Mouse (Mus musculus): Measurements from ENCODE around the gene Gpam. TPM values are rescaled to one million over a fixed set of nuclear protein-coding genes. Genes with fewer than 3 reads are reported as not detected.

Gpam gene
- total RNA-seq, 4 experiments from 2014 or later = 170 to 216 (median 189) TPM

DNA sequence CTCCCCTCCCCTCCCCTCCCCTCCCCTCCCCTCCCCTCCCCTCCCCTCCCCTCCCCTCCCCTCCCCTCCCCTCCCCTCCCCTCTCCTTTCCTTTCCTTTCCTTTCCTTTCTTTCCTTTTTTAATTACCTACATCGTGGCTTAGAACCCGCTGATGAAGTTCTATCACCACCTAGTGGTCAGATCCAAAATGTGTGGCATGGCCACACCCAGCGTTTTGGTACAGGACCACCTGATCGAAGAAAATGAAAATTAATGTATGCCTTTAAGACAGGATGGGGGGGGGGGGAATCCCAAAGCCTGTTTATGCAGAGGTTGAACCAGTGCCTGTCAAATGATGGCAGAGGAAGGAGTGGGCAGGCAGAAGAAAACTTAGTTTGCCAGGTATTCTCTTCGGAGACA lies 65.1 kb downstream of the Gpam start:
- no peak for DNase-seq (ENCODE audit: low spot score)

DNA sequence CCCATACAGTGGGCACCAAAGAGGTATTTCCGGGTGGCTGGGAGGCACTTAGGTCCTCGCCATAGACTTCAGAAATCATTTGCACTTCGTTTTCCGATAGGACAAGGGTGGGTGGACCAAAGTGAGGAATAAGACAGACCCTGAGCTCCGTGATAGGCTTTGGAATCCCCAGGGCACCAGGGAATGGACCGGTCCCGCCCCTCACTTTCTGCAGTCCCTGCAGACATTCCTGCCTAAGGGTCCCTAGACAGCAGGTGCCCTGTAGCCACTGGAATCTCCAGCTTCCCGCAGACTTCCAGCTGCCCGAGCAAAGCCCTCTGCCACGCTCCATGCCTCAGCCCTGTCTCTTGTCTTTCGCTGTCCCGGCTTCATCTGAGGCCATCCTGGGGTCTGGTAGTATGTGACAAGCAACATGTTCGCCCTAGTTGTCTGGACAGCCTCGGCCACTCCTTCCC lies 65.6 kb downstream of the Gpam start:
- no peak for DNase-seq (ENCODE audit: low spot score)

DNA sequence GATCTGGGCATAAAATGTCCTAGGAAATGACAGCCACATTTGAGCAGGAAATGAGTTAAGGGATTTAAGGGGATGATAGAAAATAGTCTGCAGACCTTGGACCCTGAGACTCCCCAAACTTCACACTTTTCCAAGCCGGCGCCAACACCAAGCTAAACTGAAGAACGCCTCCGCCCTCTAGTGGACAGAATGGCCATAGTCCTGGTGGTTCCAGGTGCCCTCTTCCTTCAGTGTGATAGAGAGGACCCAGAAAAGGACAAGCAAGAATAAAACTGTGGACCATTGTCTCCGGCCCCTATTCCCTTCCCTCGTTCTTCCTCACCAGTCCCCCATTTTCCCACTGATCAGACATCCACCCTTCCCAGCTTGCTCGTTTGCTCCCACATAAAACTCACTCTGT lies 66.1 kb downstream of the Gpam start:
- peak; percentile 27 for DNase-seq (ENCODE audit: low spot score)

DNA sequence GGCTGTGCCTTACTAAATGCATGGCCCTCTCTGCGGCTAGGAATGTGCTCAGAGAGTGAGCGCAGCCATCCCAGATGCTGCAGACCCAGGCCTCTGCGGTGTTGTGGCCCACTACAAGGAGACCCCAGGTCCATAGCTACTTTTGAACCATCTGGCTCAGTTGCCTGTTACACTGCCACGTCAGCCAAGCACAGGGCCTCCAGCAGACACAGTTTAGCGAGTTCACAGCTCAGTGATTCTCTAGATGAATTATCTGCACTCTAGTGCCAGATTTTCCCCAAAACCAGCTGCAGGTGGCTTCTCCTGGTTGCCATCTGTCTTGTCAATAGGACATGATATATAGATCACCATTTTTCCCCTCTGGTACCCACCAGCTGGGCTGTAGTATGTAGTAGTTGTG lies 69.6 kb downstream of the Gpam start:
- no peak for DNase-seq (ENCODE audit: low spot score)

DNA sequence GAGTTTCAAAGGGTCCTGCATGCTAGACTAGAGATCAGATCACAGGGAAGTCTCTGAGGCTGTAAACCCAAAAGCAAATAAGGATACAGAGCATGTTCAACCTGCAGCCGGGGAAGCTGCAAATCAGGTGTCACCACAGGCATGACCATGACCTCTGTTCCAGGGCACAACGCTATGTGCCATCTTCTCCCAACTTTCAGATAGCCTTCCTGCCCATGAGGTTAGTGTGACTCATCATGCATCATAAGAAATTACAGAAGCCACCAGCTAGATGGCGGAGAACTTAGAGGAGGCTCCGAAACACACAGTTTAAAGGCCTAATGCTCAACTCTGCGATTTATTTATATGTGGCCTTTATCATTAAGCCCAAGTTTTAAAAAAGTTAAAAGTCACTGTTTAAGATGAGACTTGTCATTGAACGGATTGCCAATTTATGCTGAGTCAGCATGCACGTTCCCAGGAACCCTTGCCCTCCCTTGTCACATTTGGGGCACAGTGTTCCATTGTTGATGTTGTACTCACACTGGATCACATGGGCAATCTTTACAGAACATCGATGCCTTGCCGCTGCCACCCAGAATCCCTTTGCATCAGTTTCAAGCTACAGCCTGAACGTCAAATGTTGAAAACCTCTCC lies 71.3 kb downstream of the Gpam start:
- no peak for DNase-seq (ENCODE audit: low spot score)

DNA sequence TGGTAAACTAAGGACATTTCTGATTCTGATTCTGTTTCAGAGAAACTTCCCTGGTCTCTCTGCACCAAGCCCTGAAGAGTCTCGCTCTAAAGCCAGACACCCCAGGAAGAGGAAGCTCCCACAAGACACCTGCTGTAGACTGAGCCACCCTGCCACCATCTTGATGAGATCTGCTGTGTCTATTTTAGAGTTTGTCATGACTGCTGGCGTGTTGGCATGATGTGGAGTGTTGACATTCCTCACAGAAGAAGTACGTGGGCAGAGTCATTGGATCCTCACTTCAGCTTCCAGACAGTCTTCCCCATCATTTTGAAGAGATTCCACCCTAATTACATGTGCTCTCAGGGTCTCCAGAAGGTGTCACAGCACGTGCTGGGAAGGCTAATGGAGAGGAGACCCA lies 73.9 kb downstream of the Gpam start:
- DNase-seq (ENCODE audit: low spot score) = no peak

DNA sequence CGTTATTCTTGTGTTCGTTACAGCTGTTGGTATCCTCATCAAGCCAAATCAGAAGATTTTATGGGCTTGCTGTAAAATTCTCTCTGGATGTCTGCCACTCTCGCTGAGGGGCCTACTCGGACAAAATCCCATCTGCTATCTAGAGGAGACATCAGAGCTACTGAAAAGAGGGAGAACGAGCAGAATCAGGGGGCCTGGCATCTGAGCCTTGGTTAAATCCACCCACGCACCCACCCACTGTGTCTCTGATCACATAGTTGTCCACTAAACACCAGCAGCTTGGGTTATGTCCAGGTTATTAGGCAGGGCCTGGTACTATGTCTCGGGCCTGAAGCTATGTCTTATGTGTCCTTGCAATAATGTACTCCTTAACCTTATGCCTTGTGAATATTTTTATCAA lies 89.6 kb downstream of the Gpam start:
- no peak for DNase-seq (ENCODE audit: low spot score)

DNA sequence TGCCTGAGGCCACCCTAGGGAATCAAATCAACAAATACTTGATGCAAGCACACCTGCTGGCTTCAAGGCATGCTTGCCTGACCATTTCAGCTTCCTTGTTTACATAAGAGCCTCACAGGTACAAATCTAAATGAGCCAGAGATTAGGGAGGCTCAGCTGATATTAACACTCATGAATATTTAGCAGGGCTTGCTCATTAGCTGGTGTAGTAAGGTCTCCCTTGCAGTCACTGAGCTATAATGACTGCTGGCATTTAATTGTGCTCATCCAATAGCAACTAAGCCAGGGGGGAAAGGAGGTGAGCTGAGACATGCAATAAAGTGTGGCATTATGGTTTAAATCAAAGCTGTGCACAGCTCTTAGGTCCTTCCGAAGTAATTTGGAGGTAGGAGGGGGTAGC lies 108.2 kb downstream of the Gpam start:
- DNase-seq (ENCODE audit: low spot score) = no peak

Other genes starting within 250 kb of the Gpam start
- gene Tectb, start 53.5 kb upstream of the Gpam start, total RNA-seq (2022) = under 1 TPM; 0.14 to 0.41 (median 0.29) TPM
- not detected for gene Gucy2g, start 114.0 kb upstream of the Gpam start, total RNA-seq (2022)
- gene Acsl5, start 124.7 kb upstream of the Gpam start, total RNA-seq (2022) = 10 to 100 TPM; 10.8 to 12.4 (median 11.5) TPM
- 10 to 100 TPM; 19.7 to 20.5 (median 20.2) TPM for gene Zdhhc6, start 188.8 kb upstream of the Gpam start, total RNA-seq (2022)
- 10 to 100 TPM; 15.7 to 19.5 (median 17.5) TPM for gene Vti1a, start 189.1 kb upstream of the Gpam start, total RNA-seq (2022)